In the genomic region with DNA sequence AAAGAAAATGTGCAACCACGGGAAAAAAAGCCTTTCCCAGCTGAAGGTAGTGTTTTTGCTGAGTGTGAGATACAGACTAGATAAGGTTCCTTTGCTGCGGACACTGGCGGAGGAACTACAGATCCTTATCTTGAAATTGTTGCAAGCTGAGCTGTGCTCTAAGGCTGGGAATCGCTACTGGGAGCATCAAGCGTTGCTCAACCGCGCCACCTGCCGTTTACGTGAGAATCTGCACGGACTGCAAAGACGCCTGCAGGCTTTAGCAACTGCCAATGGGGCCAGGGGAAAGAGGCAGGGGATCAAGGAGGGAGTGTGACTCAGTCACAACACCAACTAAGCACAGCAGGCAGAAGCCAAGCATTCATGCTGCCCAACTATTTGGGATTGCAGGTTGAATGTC, we compare ENCODE assay signal across 8 mouse cellular contexts.
DNase-seq lines count a peak whose midpoint lies in the region.

No protein-coding gene starts in this region.

- H3K27me3 ChIP-seq in midbrain, embryonic 10.5 days (ENCODE audit: low read depth, poor library complexity, severe bottlenecking) = 0 out of 2 replicates have a peak, but pooled peaks cover 12% of the 10 kb centered on the region

- no peaks in the 10 kb centered on the region for H3K36me3 ChIP-seq in midbrain, embryonic 10.5 days

- DNase-seq in ZHBTc4 (ENCODE audit: low read depth, low spot score) = peak; percentile 91
- DNase-seq in cerebellum, postnatal 36 days = peak; percentile 79
- peak; percentile 59 for DNase-seq in gastrocnemius, postnatal 25 days
- peak; percentile 83 for DNase-seq in induced T-regulatory cell, adult 2 months (ENCODE audit: low read depth)
- peak; percentile 68 to 84 for DNase-seq in left cerebral cortex, postnatal 10 days (ENCODE audit: extremely low spot score in 1 of 2, low spot score in 2 of 2)
- peak; percentile 85 for DNase-seq in midbrain, embryonic 10.5 days (ENCODE audit: low spot score)
- DNase-seq in right cerebral cortex, postnatal 4 days = peak; percentile 94
- DNase-seq in urinary bladder, postnatal 4 days (ENCODE audit: low spot score in 2 of 2) = peak; percentile 68 to 84

- H3K9me3 ChIP-seq in midbrain, embryonic 10.5 days (replicated peaks) = no peaks in the 10 kb centered on the region

- intact Hi-C loops in left cerebral cortex, postnatal 10 days (cut with DNase I) = loop anchor here (2.0 to 10.0 kb wide), 3 partner anchors 106 to 482 kb away; no protein-coding TSS in a partner anchor

- H3K27ac ChIP-seq in midbrain, embryonic 10.5 days (replicated peaks) = no peak overlapping the region; the same call in 1 of the 2 replicates

- no peak overlapping the region for H3K4me3 ChIP-seq in midbrain, embryonic 10.5 days

- peaks cover 48% of the 10 kb centered on the region for H3K4me1 ChIP-seq in midbrain, embryonic 10.5 days

- 2% methylated on average over 11 of the region's 11 CpGs for WGBS in midbrain, embryonic 10.5 days
